Mouse (Mus musculus): ENCODE measurements around the gene Aco2.

Aco2 gene

GRCm38 (mm10) chr15:81872262-81873136 is at the start of gene Aco2:
TSS of gene Aco2 (plus strand) at chr15:81872309.
- in situ Hi-C loops (cut with MboI, MseI) = loop anchor here (25.0 kb wide), 1 partner anchor 1285 kb away; no protein-coding TSS in a partner anchor

GRCm38 (mm10) chr15:81822631-81823030 is 49.5 kb upstream of the Aco2 start:
- in situ Hi-C loops (cut with MboI, MseI) = no loop called here

- in situ Hi-C loops (cut with MboI, MseI) = no loop called here
These were observed 47.3 kb upstream of the Aco2 start for GRCm38 (mm10) chr15:81824832-81825231.

GRCm38 (mm10) chr15:81828426-81829207 is 43.5 kb upstream of the Aco2 start:
- in situ Hi-C loops (cut with MboI, MseI) = no loop called here

GRCm38 (mm10) chr15:81829208-81829580 is 42.9 kb upstream of the Aco2 start:
- in situ Hi-C loops (cut with MboI, MseI) = no loop called here

GRCm38 (mm10) chr15:81830530-81830929 is 41.6 kb upstream of the Aco2 start:
- in situ Hi-C loops (cut with MboI, MseI) = loop anchor here (5.0 kb wide), 1 partner anchor 72 kb away; no protein-coding TSS in a partner anchor

- in situ Hi-C loops (cut with MboI, MseI) = loop anchor here (5.0 kb wide), 1 partner anchor 71 kb away; no protein-coding TSS in a partner anchor
These were observed 40.8 kb upstream of the Aco2 start for GRCm38 (mm10) chr15:81831136-81831825.

GRCm38 (mm10) chr15:81832219-81832618 is 39.9 kb upstream of the Aco2 start:
- in situ Hi-C loops (cut with MboI, MseI) = loop anchor here (5.0 kb wide), 1 partner anchor 70 kb away; no protein-coding TSS in a partner anchor

- in situ Hi-C loops (cut with MboI, MseI) = loop anchor here (5.0 kb wide), 1 partner anchor 69 kb away; no protein-coding TSS in a partner anchor
These were observed 38.6 kb upstream of the Aco2 start for GRCm38 (mm10) chr15:81833481-81833880.

- in situ Hi-C loops (cut with MboI, MseI) = loop anchor here (5.0 kb wide), 1 partner anchor 68 kb away; no protein-coding TSS in a partner anchor
These were observed 37.8 kb upstream of the Aco2 start for GRCm38 (mm10) chr15:81834171-81834841.

- in situ Hi-C loops (cut with MboI, MseI) = no loop called here
These were observed 36.9 kb upstream of the Aco2 start for GRCm38 (mm10) chr15:81835007-81835880.

- in situ Hi-C loops (cut with MboI, MseI) = no loop called here
These were observed 35.8 kb upstream of the Aco2 start for GRCm38 (mm10) chr15:81836124-81836821.

- in situ Hi-C loops (cut with MboI, MseI) = no loop called here
These were observed 34.9 kb upstream of the Aco2 start for GRCm38 (mm10) chr15:81836966-81837920.

GRCm38 (mm10) chr15:81838554-81839235 is 33.4 kb upstream of the Aco2 start:
- in situ Hi-C loops (cut with MboI, MseI) = no loop called here

GRCm38 (mm10) chr15:81839634-81840033 is 32.5 kb upstream of the Aco2 start:
- in situ Hi-C loops (cut with MboI, MseI) = no loop called here

- in situ Hi-C loops (cut with MboI, MseI) = no loop called here
These were observed 31.8 kb upstream of the Aco2 start for GRCm38 (mm10) chr15:81840306-81840705.

GRCm38 (mm10) chr15:81842275-81842674 is 29.8 kb upstream of the Aco2 start:
- in situ Hi-C loops (cut with MboI, MseI) = no loop called here

Data from T-helper 1 cell (primary cell).